Mouse (Mus musculus) kidney, adult 2 months (tissue): ENCODE measurements around the gene Pip5kl1. TPM values are rescaled to one million over a fixed set of nuclear protein-coding genes. Genes with fewer than 3 reads are reported as not detected.
A peak's percentile ranks its signal among the peaks of the same experiment; 100 is the strongest.

Experiments used
- DNase-seq: peaks from one replicate; pipeline ENCODE4 v3.0.0; 2021
- H3K27ac ChIP-seq: fragments of 200-500 bp; 2 replicates; pipeline ENCODE4 v1.5.1; 2012; ENCODE audit warnings: low read depth, low read length, control low read depth, inconsistent platforms; ENCODE audit not compliant: insufficient read depth
- H3K27me3 ChIP-seq: fragments of 200-500 bp; replicated peaks from 2 replicates; pipeline ENCODE4 v1.6.1; 2012; ENCODE audit warnings: mild to moderate bottlenecking, moderate library complexity, low read length, inconsistent platforms; ENCODE audit not compliant: control insufficient read depth, insufficient read depth
- H3K36me3 ChIP-seq: fragments of 200-500 bp; 2 replicates; pipeline ENCODE4 v1.6.1; 2012; ENCODE audit warnings: mild to moderate bottlenecking, moderate library complexity, low read length, inconsistent platforms; ENCODE audit not compliant: control insufficient read depth, insufficient read depth
- H3K4me1 ChIP-seq: fragments of 200-500 bp; 2 replicates; pipeline ENCODE4 v1.6.1; 2011; ENCODE audit warnings: low read length; ENCODE audit not compliant: control insufficient read depth, insufficient read depth
- H3K4me3 ChIP-seq: fragments of 200-500 bp; 2 replicates; pipeline ENCODE4 v1.5.1; 2011; ENCODE audit warnings: mild to moderate bottlenecking, low read depth, low read length, control low read depth; ENCODE audit not compliant: insufficient read depth
- CTCF ChIP-seq: fragments of 200-500 bp; conservative IDR thresholded peaks from 2 replicates; pipeline ENCODE4 v1.5.1; 2011; ENCODE audit warnings: low read depth, mild to moderate bottlenecking, control low read depth, low read length, moderate library complexity, mixed read lengths; ENCODE audit not compliant: insufficient read depth, insufficient read length
- POLR2A ChIP-seq: fragments of 200-500 bp; IDR thresholded peaks from one replicate; pipeline ENCODE4 v1.6.1; 2011; ENCODE audit warnings: low read depth, low read length, control low read depth
- WGBS: fragments of 180-500 bp; shearing (Covaris S2); methylation state at CpG from one replicate; pipeline ENCODE4 v1.1.7; 2018; 5-methylcytosine and 5-hydroxymethylcytosine counted together
- polyA plus RNA-seq: library from polyadenylated mRNA; depleted of rRNA; stranded (reverse); fragments of >200 nt; gene quantifications from 2 replicates; pipeline ENCODE4 v1.2.3, GENCODE M21; 2012

The Pip5kl1 gene
- polyA plus RNA-seq, 1 experiment = not detected

DNA sequence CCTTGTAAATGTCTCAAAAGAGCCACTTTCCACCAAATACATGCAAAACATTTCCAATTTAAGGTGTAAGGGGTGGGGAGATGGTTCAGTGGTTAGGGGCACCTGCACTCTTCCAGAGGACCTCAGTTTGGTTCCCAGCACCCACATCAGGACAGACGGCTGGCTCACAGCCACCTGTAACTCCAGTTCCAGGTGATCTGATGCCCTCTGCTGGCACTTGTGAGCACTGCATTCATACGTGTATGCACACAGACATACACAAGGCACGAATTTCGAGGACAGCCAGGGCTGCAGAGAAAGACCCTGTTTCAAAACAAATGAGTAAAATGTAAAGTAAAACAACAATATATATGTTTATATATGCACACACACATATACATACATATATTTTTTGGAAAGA, 43.0 kb downstream of the Pip5kl1 start:
- WGBS = 93% methylated on average over 4 of the region's 4 CpGs

DNA sequence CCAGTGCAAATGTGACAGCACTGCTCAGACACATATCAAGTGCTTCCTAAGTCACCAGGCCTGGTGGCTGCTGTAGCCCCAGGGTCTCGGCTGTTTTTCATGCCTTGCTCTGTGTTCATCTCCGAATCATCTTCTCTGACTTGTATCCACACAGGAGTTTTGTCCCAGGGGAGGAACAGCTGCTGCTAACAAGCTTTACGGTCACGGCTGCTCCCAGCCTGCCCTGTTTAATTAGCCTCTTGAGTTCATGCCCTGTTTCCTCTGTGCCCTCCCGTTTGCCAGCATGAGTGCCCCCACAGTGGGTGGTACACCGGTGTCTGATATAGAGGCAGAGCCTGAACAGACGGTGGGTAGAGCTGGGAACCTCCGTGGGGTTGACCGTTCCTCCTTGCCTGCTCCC, 43.5 kb downstream of the Pip5kl1 start:
- TF ChIP-seq POLR2A (no peak), CTCF (no peak)
- no peak for DNase-seq
- WGBS = 57% methylated on average over 9 of the region's 9 CpGs
- Histone ChIP-seq H3K27ac (no peak overlapping the region), H3K4me3 (no peak overlapping the region), H3K4me1 (0 out of 2 replicates have a peak, but pooled peaks cover 6% of the 10 kb centered on the region), H3K36me3 (no peaks in the 10 kb centered on the region), H3K27me3 (no peaks in the 10 kb centered on the region)

More for the DNA sequence above, 43.0 kb downstream of the Pip5kl1 start:
- Histone ChIP-seq H3K36me3 (no peaks in the 10 kb centered on the region), H3K4me1 (0 out of 2 replicates have a peak, but pooled peaks cover 6% of the 10 kb centered on the region), H3K4me3 (no peak overlapping the region), H3K27me3 (no peaks in the 10 kb centered on the region), H3K27ac (no peak overlapping the region)
- DNase-seq = no peak
- TF ChIP-seq POLR2A = no peak
- peak; percentile 48 for TF ChIP-seq CTCF

DNA sequence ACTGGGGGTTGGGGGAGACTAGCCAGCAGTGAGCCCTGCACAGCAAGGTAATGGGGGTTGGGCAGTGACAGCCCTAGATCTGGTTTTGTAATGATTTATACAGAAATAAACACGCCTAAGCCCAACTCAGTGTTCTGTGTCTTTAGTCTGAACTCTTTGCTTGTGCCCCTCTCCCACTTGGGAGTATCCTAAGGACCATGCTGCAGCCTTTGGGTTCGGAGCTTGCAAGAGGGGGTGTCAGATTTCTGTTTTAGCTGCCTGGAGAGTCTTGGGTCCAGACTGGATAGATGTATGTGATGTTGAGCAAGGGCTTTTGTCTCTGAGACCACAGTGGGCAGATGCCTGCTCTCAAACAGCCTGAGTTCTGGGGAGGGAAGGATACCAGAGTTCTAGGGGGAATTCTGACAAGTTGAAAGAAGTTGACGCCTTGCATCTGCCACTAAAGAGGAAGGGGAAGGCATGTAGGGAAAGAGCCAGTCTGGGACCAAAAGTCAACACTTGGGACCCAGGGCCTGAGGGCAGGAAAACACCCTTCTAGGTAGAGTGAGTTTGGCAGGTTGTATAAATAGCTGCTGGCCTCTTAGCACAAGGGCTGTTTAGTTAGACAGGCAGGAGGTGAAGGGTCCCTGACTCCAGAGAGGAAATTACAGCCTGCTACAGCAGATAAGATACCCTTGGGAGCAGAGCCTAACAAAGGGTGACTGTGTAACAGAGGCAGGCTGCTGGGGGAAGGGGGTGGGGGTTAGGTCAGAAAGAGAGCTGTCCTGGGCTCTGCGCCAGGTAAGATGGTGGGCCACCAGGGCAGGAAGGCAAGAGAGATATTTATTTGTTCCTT, 46.3 kb downstream of the Pip5kl1 start:
- 0 out of 2 replicates have a peak, but pooled peaks cover 6% of the 10 kb centered on the region for H3K4me1 ChIP-seq
- 47% methylated on average over 4 of the region's 4 CpGs for WGBS
- H3K27ac ChIP-seq = peak overlapping the region; percentile 65

DNA sequence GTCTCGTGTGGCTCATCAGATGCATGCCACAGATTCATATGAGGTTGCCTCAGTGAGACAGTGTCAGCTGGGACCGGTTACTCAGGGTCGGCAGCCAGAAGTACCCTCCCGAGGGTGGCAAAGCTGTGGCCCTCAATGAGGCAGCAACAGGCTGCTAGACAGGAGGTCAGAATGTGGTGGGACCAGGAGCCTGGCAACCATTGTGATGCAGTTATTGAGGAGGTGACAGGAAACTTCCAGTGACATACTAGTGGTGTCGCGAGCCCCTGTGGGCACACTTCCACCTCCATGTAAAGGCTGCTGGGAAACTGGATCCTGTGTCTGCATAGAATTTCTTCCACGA, 46.9 kb downstream of the Pip5kl1 start, which contains the start of gene Ak1:
Gene Ak1 (plus strand): TSS at position 242 of the 343 bp plus-strand sequence.
- 35% methylated on average over 7 of the region's 7 CpGs for WGBS
- 0 out of 2 replicates have a peak, but pooled peaks cover 6% of the 10 kb centered on the region for H3K4me1 ChIP-seq
- H3K27me3 ChIP-seq = no peaks in the 10 kb centered on the region
- DNase-seq = no peak
- TF ChIP-seq CTCF (no peak), POLR2A (no peak)
- H3K4me3 ChIP-seq = no peak within 1 kb of the TSS
- peak within 1 kb of the TSS; percentile 65 for H3K27ac ChIP-seq
- H3K36me3 ChIP-seq = no peaks in the 10 kb centered on the region

More for the DNA sequence above, 46.3 kb downstream of the Pip5kl1 start:
- H3K27me3 ChIP-seq = no peaks in the 10 kb centered on the region
- TF ChIP-seq POLR2A (no peak), CTCF (no peak)
- no peak overlapping the region for H3K4me3 ChIP-seq
- no peaks in the 10 kb centered on the region for H3K36me3 ChIP-seq
- DNase-seq = peak; percentile 89

DNA sequence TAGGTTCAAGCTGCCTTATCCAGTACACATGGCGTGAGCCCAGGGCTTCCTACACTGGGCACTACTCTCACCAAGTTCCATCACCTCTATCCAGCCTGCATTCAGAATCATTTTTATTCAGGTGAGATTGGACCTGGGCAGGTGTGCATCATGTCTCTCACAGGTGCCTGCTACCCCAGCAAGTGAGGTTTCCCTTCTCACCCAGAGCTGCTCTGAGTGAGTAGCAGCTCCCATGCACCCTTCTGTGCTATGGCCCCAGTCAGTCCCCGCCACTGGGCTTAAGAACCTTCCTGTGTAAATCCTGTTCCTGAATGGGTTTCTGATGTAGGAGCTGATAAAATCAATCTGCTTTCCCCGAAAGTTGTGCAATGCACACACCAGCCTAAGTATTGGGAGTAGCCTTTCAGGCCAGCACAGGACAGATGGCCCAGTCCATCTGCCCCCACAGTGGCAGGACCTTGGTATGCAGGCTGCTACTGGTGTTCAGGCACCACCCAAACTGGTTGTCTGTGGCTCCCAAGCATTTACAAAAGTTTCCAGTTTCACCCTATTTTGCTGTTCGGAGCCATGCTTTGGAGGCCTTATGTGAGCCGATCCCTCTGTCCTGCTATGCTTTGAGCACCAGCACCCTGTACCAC, 49.6 kb downstream of the Pip5kl1 start:
- Histone ChIP-seq H3K27me3 (no peaks in the 10 kb centered on the region), H3K36me3 (no peaks in the 10 kb centered on the region), H3K4me3 (no peak overlapping the region), H3K27ac (no peak overlapping the region), H3K4me1 (0 out of 2 replicates have a peak, but pooled peaks cover 6% of the 10 kb centered on the region)
- TF ChIP-seq POLR2A (no peak), CTCF (no peak)
- 81% methylated on average over 5 of the region's 5 CpGs for WGBS
- DNase-seq = no peak

DNA sequence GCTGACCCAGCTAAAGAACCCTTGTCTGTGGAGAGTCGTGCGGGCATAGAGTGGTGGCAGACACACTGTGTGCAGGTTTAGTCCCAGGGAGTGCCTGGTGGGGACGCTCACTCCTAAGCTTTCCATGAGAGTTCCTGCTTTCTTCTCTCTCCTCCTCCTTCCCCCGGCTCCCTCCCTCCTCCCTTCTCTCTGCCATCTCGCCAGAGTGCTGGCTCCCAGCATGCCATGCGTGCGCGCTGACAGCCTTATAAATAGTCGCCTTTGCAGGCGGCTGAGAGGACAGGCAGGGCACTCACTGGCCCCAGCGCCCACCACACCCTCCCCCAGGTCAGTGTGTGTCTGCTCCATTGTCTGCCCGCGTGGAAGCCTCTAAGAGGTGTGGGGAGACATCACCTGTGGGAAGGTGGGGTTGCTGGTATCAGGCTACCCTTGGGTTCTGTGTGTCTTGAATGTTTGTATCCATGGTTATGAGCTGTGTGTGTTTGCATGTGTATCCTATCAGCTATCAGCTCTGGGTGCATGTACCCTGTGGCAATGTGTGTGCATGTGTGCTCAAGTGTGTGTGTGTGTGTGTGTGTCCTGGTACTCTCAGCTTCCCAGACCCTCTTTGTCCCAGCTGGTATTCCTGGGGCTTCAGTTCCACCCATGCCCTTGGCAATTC, 50.7 kb downstream of the Pip5kl1 start:
- H3K27ac ChIP-seq = peak overlapping the region; percentile 76
- H3K36me3 ChIP-seq = no peaks in the 10 kb centered on the region
- H3K4me1 ChIP-seq = 0 out of 2 replicates have a peak, but pooled peaks cover 6% of the 10 kb centered on the region
- WGBS = 8% methylated on average over 13 of the region's 13 CpGs
- TF ChIP-seq CTCF = no peak
- no peak for TF ChIP-seq POLR2A
- peak overlapping the region; percentile 44 for H3K4me3 ChIP-seq
- H3K27me3 ChIP-seq = no peaks in the 10 kb centered on the region
- DNase-seq = peak; percentile 76

DNA sequence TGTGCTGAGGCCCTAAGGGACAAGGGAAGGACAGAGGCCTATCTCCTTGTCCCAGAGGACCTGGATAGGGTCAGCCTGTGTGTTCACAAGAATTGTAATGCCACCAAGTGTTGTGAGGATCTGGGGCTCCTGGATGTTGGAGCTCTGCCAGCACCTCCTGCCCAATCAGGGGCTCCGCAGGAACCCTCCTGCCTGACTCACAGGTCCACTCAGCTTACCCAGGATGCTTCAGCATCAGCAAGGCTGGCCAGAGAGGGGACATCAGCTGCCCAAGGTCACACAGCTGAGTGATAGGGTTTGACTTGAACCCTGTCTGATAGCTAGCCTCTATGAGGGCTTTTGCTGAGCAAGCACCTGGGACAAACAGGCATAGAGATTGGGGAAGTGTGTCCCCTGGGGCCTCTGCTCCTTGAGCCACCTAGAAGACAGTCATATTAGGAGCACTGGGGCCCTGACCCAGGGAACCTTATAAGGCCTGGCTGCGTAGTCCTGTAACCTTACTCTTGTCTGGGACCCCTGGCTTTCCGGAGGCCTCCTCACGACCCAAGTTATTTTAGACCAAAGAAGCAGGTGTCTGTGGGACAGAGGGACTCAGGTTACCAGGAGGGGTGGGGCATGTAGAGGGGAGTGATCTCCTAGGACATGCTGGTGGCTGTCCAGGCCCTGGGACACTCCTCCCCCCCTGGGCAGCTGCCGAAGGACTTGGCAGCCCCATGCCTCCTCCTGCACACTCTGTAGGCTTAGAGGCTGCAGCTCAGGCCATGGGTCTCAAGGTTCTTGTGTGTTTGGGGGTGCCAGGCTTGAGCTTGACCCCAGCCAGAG, 51.5 kb downstream of the Pip5kl1 start:
- H3K4me1 ChIP-seq = no peaks in the 10 kb centered on the region
- H3K4me3 ChIP-seq = peak overlapping the region; percentile 44
- DNase-seq = peak; percentile 48
- WGBS = 45% methylated on average over 5 of the region's 5 CpGs
- TF ChIP-seq CTCF = no peak
- no peak for TF ChIP-seq POLR2A
- H3K36me3 ChIP-seq = no peaks in the 10 kb centered on the region
- no peaks in the 10 kb centered on the region for H3K27me3 ChIP-seq
- peak overlapping the region; percentile 76 for H3K27ac ChIP-seq
